Mouse (Mus musculus): ENCODE data around the gene Ednra. TPM values are rescaled to one million over a fixed set of nuclear protein-coding genes. Genes with fewer than 3 reads are reported as not detected.
A peak's percentile ranks its signal among the peaks of the same experiment; 100 is the strongest.
"Not testable (repeated sequence)": the region's sequence is repeated elsewhere in the genome, so short reads cannot be mapped to it uniquely, and the experiment has no call there.

The Ednra gene
- total RNA-seq, 1 experiment from 2014 or later: 0.15 TPM

DNA sequence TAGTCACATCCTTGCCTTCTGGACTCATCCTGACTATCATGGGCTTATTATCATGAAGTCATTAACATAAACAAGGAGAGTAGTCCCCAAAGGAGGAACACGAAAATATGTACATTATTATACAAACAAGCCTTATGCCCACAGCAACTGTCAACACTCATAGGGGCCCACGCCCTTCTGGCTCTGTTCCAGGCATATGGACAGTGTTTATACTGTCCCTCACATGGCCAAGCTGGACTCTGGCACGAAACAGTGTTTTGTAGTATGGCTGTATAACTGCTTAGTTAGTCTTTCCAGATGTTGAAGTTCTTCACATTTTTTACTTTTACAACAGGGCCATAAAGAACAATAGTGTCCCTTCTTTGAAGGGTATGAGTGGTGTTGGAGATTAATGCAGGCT, 8.7 kb upstream of the Ednra start:
- no peak for ATAC-seq (replicated peaks in 1 of 2; ENCODE audit: insufficient read depth in 1 of 2, low FRiP score in 2 of 2, low TSS enrichment in 1 of 2, low read depth in 1 of 2, poor library complexity in 2 of 2, severe bottlenecking in 2 of 2)

DNA sequence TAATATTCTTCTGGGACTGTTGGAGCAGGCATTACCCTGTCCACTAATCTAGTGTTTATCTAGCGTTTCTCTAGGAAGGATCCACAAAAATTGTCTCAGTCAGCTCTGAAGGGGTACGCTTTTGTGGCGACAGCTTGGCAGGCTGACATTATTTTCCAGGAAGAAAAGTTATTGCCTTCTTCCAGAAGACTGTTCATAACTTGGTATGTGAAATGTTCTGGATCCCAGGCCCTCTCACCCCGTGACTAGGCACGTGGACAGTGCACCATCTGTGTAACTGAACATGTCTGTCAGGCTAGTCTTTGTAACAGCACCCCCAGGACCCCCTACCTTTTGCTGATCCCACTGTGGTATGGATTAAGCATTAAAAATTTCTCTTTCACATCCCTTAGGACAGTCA, 1.1 kb upstream of the Ednra start:
- no peak for ATAC-seq (replicated peaks in 1 of 2; ENCODE audit: insufficient read depth in 1 of 2, low FRiP score in 2 of 2, low TSS enrichment in 1 of 2, low read depth in 1 of 2, poor library complexity in 2 of 2, severe bottlenecking in 2 of 2)

DNA sequence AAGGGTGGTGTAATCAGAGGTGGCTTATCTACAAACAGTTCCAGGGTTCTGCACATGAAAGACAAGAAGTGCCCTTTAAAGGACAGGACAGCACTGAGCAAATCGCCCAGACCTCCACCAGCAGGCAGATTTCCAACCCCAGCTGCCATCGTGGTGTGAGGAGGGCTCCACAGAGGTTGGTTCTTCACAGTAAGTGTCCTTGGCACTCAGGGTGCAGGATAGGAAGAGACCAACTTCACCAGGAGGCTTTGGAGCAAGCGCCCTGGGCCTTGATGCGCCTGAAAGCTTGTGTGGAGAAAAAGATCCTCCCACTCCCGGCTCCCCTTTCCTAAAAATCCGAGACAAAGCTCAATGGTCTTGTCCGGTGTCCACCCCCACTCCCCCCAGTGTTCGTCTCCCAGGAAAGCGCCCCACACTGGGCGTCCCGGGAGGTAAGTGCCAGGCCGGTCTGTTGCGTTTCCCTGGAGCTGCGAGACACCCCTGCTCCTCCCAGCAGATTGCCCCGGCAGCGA, 674 bp downstream of the Ednra start:
- no peak for ATAC-seq (replicated peaks in 1 of 2; ENCODE audit: insufficient read depth in 1 of 2, low FRiP score in 2 of 2, low TSS enrichment in 1 of 2, low read depth in 1 of 2, poor library complexity in 2 of 2, severe bottlenecking in 2 of 2)

DNA sequence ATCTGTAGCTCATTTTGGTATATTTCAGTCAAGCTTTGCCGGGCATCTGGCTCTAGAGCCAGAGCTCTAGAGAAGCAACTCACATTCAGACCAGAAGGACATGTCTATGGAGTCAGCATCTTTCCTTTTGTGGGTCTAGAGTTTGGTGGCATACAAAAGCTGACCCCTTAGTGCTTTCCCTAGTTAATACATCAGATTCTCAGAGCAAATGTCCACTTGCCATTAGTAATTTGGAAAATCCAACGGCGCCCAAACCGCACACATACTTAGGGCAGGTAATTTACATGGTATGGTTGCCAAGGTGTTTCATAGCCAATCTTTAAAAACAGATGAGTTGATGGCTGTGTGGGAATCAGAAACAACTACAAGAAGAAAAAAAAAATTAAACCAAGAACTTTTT, 1.2 kb downstream of the Ednra start:
- no peak for ATAC-seq (replicated peaks in 1 of 2; ENCODE audit: insufficient read depth in 1 of 2, low FRiP score in 2 of 2, low TSS enrichment in 1 of 2, low read depth in 1 of 2, poor library complexity in 2 of 2, severe bottlenecking in 2 of 2)

DNA sequence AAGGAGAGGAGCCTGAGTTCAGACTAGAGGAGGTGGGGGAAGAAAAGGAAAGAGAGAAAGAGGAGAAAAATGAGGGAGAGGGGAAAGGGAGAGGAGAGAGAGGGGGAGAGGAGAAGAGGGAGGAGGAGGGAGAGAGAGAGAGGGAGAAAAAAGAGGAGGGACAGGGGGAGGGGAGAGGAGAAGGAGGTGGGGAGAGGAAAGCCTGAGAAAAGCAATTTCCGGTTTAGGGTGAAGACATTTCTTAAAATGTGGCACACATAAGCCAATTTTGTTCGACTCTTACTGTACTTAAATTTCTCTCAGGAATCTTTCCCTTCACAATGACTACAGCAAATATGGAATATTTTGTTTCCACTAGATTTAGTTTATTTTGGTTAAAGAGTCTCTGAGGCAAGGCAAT, 5.3 kb downstream of the Ednra start:
- no peak for ATAC-seq (replicated peaks in 1 of 2; ENCODE audit: insufficient read depth in 1 of 2, low FRiP score in 2 of 2, low TSS enrichment in 1 of 2, low read depth in 1 of 2, poor library complexity in 2 of 2, severe bottlenecking in 2 of 2)

DNA sequence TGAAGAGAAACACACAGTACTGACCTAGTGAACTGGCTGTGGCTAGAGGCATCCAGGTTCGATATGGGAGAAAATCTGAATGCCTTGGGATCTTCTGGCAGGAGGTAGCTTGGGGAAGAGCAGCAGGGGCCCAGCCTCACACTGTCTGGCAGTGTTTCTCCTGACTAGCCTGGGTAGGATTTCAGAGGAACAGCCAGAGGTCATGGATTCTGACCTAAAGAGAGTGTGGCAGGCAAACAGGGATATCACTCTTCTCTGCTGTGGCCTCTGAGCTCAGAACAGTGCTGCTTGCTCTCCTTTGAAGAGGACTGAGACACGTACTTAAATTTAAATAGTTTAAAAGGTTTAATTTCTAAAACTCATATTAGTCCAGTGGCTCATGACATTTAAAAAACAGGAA, 7.2 kb downstream of the Ednra start:
- ATAC-seq (replicated peaks in 1 of 2; ENCODE audit: insufficient read depth in 1 of 2, low FRiP score in 2 of 2, low TSS enrichment in 1 of 2, low read depth in 1 of 2, poor library complexity in 2 of 2, severe bottlenecking in 2 of 2): no peak

DNA sequence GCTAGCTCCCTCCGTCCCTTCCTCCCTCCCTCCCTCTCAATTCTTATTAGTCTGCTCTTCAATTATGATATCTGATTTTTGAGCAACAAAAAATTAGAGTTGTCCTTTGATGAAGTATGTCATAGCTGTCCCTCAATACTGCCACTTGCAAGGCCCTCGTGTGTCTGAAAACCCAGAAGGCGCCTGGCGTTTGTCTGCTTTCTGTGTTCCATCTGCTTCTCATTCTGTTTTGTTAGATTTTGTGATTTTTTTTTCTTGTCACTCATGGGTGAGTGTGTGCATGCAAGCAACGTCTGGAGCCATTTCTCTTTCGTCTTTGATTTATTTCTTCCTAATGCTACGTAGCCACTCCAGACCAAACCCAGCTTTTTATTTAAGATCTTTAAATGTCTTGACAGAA, 9.8 kb downstream of the Ednra start:
- no peak for ATAC-seq (replicated peaks in 1 of 2; ENCODE audit: insufficient read depth in 1 of 2, low FRiP score in 2 of 2, low TSS enrichment in 1 of 2, low read depth in 1 of 2, poor library complexity in 2 of 2, severe bottlenecking in 2 of 2)

DNA sequence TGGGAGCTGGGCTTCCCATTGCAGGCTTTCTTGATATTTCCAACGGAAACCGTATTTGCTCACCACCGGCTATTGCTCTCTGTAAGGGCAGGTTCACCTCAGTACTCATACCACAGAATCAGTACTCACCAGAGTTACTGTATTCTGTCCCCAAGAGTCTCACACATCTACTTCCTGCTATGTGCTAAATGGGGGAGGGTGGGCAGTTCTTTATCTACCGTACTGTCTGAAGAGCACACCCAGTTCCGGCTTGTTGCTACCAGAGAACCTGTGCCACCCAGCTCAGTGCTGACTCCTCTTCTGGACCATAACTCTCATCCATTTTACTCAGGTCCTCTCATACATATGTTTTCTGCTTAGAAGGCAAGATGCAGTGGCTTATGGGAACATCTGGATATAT, 10.6 kb downstream of the Ednra start:
- ATAC-seq (replicated peaks in 1 of 2; ENCODE audit: insufficient read depth in 1 of 2, low FRiP score in 2 of 2, low TSS enrichment in 1 of 2, low read depth in 1 of 2, poor library complexity in 2 of 2, severe bottlenecking in 2 of 2): 0 out of 4 replicates have a peak, but pooled peaks of 1 of the 2 experiments have one; percentile 27

DNA sequence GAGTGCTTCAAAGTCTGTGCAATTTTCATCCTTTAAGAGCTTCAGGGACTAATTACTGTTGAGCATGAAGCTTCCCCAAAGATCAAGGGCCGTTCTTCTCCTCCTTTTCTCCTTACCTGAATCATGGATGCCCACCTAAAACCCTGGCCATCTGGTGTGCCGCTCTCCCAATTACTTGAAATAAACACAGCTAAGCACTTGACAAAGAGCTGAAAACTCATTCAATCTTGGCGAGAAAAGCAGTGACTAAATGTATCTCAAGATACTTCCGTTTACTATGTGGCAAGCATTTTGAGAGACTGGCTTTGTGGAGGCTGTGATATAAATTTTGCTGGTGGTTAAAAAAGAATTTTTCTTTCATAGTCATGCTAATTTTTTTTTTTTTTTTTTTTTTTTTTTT, 19.5 kb downstream of the Ednra start:
- no peak for ATAC-seq (replicated peaks in 1 of 2; ENCODE audit: insufficient read depth in 1 of 2, low FRiP score in 2 of 2, low TSS enrichment in 1 of 2, low read depth in 1 of 2, poor library complexity in 2 of 2, severe bottlenecking in 2 of 2)

DNA sequence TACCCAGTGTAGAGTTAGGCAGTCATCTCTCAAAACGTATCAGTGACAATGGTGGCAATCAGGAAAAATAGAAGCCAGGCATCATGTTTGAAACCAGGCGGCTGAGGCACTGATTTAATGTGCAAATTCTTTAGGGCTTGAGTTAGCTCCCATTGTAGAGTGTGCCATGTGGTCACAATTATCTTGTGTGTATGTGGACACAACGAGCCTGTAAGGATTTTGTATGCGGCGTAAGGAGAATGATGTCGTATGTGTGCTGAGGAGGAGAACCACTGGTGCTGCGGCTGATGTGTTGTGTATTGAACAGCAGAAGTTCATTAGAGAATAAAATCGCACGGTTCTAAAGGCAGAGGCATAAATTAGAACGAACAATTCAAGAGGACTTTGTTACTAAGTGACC, 26.2 kb downstream of the Ednra start:
- no peak for ATAC-seq (replicated peaks in 1 of 2; ENCODE audit: insufficient read depth in 1 of 2, low FRiP score in 2 of 2, low TSS enrichment in 1 of 2, low read depth in 1 of 2, poor library complexity in 2 of 2, severe bottlenecking in 2 of 2)

DNA sequence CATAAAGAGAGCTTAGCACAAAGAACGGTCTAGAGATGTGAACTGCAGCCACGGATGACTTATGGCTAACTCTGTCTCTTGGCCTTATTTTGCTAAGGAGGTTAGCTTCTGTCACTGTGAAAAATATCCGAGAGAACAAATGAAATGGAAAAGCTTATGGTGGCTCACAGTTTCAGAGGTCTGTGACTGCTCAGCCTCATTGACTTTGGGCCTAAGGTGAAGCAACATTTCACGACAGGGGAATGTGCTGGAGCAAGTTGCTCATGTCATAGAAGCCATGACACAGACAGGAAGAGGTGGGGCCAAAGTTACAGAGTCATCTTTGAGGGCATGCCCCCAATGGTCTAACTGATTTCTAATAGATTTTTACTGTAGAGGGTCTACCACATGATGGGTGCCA, 28.1 kb downstream of the Ednra start:
- ATAC-seq (replicated peaks in 1 of 2; ENCODE audit: insufficient read depth in 1 of 2, low FRiP score in 2 of 2, low TSS enrichment in 1 of 2, low read depth in 1 of 2, poor library complexity in 2 of 2, severe bottlenecking in 2 of 2): no peak; a peak in 1 of 4 replicates

DNA sequence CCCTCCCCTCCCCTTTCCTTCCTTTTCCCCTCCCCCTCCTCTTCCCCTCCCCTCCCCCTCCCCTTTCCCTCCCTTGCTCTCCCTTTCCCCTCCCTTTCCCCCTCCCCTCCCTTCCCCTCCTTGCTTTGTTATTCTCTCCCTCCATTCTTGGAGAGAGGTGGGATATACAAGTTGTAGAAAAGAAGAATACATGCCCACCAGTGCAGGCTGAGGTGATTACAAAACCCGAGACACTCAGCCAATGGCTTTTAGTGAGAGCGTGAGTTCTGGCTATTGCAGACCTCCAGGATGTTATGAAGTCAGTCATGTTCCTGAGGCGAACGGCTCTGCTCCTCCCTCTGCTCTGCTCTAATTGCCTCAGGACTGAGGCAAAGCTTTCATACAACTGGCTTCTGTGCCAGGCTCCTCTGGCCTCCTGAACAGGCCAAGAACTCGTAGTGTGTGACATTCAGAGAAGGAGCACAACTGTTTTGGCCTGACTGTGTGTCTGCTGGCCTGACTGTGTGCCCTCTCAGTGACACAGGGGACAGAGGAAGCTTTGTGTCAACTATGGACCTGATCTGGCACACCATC, 28.7 kb downstream of the Ednra start:
- ATAC-seq (replicated peaks in 1 of 2; ENCODE audit: insufficient read depth in 1 of 2, low FRiP score in 2 of 2, low TSS enrichment in 1 of 2, low read depth in 1 of 2, poor library complexity in 2 of 2, severe bottlenecking in 2 of 2): 0 out of 4 replicates have a peak, but pooled peaks of 1 of the 2 experiments have one; percentile 22

DNA sequence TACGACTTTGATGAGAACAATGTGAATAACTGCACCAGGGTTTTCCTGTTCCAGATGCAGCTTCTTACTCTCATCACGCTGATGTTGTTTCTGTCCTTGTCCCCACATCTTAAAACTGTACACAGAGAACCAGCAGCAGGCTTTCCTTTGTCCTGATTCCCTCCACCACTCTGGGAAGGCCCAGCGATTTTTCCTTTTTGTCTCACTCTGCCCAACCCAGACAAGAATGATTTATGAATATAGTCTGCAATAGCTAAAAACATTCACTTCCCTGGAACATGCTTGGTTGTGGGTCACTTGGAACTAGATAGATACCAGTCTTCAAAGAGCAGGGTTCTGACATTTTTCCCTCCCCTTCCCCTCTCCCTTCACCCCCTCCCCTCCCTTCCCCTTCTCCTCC, 29.2 kb downstream of the Ednra start:
- ATAC-seq (replicated peaks in 1 of 2; ENCODE audit: insufficient read depth in 1 of 2, low FRiP score in 2 of 2, low TSS enrichment in 1 of 2, low read depth in 1 of 2, poor library complexity in 2 of 2, severe bottlenecking in 2 of 2): no peak

DNA sequence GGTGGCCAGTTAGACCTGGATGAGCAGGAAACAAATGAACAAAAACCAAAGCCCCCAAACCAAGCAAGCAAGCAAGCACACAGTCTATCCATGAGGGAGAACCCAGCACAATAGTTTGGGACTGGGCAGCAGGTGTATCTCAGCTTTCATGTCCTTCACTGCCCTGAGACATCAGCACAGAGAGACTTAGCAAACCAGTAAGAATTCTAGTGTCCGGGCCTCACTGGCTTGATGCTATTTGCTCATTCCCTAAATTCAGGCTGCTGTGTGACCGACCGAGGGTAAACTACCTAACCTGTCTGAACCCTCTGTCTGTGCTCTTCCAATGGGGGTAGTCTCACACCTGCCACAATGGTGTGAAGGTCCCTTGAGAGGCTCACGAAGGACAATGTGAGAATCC, 29.7 kb downstream of the Ednra start:
- no peak for ATAC-seq (replicated peaks in 1 of 2; ENCODE audit: insufficient read depth in 1 of 2, low FRiP score in 2 of 2, low TSS enrichment in 1 of 2, low read depth in 1 of 2, poor library complexity in 2 of 2, severe bottlenecking in 2 of 2)

DNA sequence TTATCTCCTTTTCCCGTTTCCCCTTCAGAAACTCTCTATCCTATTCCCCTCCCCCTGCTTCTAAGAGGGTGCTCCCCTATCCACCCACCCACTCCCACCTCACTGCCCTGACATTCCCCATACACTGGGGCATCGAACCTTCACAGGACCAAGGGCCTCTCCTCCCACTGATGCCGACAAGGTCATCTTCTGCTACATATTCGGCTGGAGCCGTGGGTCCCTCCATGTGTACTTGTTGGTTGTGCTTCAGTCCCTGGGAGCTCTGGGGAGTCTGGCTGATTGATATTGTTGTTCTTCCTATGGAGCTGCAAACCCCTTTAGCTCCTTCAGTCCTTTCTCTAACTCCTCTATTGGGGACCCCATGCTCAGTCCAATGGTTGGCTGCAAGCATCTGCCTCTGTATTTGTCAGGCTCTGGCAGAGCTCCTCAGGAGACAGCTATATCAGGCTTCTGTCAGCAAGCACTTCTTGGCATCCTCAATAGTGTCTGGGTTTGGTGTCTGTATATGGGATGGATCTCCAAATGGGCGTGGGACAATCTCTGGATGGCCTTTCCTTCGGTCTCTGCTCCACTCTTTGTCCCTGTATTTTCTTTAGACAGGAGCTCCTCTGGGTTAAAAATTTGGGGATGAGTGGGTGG, 34.7 kb downstream of the Ednra start:
- not testable (repeated sequence) for ATAC-seq (replicated peaks in 1 of 2; ENCODE audit: insufficient read depth in 1 of 2, low FRiP score in 2 of 2, low TSS enrichment in 1 of 2, low read depth in 1 of 2, poor library complexity in 2 of 2, severe bottlenecking in 2 of 2)

DNA sequence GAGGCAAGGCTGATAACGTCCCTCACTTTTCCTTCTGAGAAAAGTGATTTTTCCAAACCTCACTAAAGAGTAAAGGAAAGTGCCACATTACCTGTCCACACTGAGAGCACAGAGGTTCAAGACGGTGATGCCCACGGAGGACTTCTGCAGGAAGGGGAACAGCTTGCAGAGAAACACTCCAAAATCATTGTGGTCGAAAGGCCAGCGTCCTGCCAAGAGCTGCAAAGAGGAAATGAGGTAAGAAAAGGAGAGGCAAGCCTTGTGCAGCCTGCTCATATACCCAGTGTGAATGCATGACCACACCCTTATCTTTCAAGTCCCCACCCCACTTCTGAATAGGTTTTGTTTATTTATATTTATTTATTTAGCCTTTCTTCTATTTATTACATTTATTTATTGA, 35.3 kb downstream of the Ednra start:
- peak; percentile 94 to 97 for ATAC-seq (replicated peaks in 1 of 2; ENCODE audit: insufficient read depth in 1 of 2, low FRiP score in 2 of 2, low TSS enrichment in 1 of 2, low read depth in 1 of 2, poor library complexity in 2 of 2, severe bottlenecking in 2 of 2)

DNA sequence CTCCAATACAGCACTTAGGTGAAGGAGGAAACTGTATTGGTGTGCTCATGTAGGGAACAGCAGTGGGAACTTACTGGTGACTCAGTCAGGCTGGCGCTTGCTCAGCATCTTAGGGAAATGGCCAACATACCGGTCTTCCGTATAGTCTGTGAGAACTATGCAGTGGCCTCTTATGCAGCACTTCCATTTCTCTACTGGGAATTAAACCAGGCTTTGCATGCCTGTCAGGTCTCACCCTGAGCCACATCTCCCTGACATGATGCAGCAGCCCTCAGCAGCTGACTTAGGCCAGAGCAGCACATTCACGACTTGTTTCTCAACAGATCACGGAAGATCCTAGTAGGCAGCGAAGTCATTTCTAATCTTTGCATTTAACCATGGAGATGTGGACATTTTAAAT, 39.9 kb downstream of the Ednra start:
- no peak for ATAC-seq (replicated peaks in 1 of 2; ENCODE audit: insufficient read depth in 1 of 2, low FRiP score in 2 of 2, low TSS enrichment in 1 of 2, low read depth in 1 of 2, poor library complexity in 2 of 2, severe bottlenecking in 2 of 2)

DNA sequence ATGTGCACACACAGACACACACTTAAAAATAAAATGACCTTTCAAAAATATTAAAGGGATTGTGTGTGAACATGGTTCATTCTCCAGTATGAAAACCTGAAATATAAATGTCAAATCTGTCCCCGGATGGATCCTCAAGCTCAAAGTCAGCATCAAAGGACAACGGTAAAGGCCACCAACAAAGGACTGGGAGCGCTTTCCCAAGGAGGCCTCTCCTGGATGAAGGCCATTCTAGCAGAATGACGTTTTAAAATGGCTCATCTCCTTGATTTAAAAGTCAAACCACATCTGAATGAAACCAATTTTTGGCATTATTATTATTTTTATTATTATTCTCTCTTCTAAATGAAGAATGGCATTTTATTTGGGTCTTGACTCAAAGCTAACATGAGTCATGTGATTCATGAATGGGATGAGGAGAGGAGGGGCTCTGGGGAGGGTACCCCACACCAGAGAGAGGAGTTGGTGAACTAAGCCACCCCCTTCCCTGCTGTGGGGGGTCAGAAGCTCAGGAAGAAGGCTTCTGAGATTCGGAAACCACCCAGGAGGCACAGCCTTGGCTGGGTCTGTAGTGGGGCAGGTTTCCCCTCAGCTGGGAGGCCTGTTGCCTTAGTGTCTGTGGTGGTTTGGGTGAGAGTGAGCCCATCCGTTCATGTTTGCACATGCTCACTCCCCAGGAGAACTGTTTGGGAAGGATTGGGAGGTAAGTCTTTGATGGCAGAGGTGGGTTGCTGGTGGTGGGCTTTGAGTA, 40.7 kb downstream of the Ednra start:
- no peak for ATAC-seq (replicated peaks in 1 of 2; ENCODE audit: insufficient read depth in 1 of 2, low FRiP score in 2 of 2, low TSS enrichment in 1 of 2, low read depth in 1 of 2, poor library complexity in 2 of 2, severe bottlenecking in 2 of 2)

All from hematopoietic stem cell, adult 5-6 weeks (primary cell).